Mouse (Mus musculus) retina, postnatal 1 day (tissue): Measurements from ENCODE around the gene Krt82.

Experiments used
- DNase-seq: peaks from one replicate; pipeline ENCODE4 v3.0.0-alpha.2; 2012

The Krt82 gene

DNA sequence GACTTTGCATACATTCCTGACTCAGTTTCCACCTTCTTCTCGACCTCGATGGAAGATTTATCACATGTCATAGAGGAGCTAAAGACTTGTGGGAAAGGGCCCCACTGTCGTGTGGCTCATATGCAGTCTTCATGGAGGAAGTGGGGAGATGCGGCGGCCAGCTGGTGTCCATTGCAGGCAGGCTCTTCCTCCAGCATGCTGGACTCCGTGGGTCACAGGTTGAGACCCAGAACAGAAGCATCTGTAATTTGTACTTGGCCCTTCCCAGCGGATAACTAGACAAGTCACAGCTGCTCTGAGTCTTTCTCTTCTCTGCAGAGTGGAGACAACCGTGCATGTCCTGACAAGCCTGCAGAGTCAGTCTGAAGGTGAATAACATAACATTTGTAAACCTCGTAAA, 42.2 kb downstream of the Krt82 start:
- no peak for DNase-seq

DNA sequence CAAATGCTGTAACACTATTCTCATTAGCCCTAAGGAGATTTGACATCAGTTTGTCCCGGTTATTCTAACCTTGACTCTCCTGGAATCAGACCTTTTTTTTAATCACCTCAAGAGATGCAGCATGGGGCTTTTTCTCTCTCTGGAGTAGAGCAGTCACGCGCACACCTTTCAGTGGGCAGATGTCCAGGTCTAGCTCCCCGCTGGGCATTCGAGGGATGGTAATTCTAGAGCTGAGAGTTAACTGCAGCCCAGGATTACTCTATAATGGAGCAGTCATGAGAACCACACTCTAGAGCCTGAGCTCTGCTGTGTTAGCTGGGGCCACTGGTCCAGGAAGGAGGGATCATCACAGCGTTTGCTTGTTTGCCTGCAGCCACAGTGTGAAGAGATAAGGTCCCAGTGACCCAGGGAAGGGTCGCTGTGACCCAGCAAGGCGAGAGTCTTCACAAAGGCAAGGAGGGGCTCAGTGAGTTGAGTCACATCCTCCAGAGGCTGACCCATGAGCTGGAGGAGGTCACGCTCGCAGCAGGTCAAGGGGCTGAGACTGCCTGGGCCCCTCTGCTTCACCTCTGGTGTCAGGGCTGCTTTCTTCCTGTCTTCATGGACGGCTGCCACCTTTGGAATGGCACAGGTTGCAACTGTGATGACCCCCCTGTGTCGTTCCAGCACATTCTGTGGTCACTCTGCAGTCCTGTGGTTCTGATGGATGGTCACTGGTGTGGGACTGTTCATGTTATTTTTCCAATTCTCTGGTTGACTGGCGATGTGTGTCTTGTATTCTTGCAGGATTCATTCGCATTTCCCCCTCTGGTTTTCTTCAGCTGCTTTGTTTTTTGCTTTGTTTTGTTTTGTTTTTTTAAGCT, 43.3 kb downstream of the Krt82 start:
- no peak for DNase-seq

DNA sequence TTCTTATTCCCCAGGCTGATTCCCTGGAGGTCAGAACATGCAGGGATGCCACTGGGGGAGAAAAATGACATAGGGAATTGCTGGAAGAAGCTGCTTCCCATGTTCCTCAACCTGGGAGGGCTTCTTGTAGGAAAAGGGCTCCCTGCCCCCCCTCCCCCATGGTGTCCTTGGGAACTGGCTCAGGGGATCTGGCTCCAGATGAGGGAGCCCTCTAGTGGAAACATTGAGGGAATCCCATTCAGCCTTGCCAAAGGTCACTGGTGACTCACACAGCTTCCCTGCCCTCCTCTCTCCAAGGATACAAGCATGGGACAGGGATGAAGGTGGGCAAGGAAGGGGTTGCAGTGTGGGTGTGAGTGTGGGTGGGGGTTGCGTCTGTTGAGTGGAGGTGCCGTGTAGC, 53.3 kb downstream of the Krt82 start:
- peak; percentile 63 for DNase-seq

DNA sequence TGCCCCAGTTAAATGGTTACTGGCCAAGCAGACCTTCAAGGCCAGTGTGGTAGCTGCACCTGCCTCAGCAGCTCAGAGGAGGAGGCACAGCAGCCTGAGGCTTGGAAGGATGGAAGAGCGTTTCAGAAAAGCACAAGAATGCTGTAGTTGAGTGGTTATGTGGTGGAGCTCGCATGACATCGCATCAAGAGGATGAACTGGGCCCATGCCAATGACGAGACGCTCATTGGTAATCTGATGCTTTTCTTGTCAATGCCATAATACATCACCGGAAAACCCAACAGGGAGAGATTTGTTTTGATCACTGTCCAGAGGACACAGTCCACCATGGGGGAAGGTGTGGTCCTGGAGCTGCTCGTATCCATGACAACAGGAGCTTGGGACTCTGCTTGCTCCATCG, 55.2 kb downstream of the Krt82 start:
- no peak for DNase-seq

DNA sequence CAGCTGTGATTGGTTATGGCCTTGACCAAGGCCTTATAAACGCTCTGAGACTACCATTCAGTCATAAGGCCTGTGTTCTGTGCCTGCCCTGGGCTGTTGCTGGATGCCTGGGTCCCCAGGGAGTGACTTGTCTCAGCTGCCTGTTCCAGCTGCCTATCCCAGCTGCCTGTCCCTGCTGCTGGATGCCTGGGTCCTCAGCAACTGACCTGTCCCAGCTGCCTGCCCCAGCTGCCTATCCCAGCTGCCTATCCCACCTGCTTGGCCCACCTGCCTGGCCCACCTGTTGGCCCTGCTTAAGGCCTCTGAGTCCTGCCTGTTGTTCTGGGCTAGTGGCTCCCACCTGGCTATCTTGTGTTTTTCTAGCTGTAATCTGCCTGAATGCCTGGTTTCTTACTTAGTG, 56.3 kb downstream of the Krt82 start:
- DNase-seq, result no peak

DNA sequence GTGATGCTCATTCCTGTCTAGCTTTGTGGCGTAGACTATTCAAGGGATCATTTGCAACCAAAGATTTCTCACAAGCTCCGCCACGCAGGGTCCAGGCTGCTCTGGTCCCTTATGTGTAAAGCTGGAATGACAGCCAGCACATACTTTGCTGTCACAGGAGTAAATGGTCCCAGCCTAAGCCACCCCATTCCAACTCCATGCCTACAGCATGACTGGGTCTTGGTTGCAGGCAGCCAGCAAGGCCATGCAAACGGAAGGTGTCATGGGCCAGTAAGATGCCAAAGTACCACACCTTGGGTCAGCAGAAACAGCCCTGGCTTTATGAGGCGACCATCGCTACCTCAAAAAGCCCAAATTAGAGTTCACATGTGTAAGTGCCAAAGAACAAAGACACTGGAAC, 56.8 kb downstream of the Krt82 start:
- DNase-seq, result no peak

DNA sequence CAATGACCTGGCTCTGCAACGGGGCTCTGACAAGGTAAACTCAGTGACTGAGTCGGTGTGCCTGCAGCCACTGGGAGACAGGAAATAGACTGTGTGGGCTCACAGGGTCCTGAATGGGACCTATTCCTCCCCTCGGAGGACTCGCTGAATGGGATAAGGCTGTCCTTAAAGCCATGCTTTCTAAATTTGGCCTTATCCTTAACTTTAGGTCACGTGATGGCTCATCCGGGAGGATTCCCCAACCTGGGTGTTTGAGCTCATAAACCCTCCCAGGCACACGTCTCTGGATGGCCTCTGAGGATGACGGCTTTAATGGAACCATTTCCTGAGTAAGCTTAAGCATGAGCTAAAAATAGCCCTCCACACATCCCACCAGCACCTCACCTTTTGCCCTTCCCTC, 57.7 kb downstream of the Krt82 start:
- no peak for DNase-seq

DNA sequence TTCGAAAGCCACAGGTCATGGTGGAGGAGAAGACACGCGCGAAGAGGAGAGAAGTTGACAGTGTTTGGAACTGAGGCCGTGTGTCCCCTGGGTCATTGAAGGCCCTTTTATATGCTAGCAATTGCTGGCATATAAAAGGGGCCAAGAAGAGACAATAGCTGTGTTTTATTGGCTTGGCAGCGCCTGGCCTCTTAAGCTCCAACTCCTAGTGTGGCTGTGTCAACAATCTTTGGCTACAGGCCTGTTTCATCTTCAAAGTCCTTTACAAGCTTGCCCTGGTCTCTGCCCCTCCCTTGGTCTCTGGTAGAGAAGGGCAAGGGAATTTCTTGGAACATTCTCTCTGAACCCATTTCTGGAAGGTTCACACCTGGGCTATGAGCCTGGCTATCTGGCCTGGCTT, 59.0 kb downstream of the Krt82 start, which contains the start of gene Krt83:
Krt83 (minus strand) TSS at position 82 of the 400 bp plus-strand sequence.
- DNase-seq, result no peak
